Mouse (Mus musculus) spleen, postnatal 4 days (tissue): ENCODE measurements around the gene Plagl2.

ENCODE experiments used
- DNase-seq, 2 experiments: peaks; one replicate each; pipeline ENCODE4 v3.0.0; 2022; ENCODE audit warnings: low spot score in 2 of 2

Plagl2 gene

GRCm38 (mm10) chr2:153239021-153239859 is 2.0 kb downstream of the Plagl2 start:
- DNase-seq: no peak

DNA sequence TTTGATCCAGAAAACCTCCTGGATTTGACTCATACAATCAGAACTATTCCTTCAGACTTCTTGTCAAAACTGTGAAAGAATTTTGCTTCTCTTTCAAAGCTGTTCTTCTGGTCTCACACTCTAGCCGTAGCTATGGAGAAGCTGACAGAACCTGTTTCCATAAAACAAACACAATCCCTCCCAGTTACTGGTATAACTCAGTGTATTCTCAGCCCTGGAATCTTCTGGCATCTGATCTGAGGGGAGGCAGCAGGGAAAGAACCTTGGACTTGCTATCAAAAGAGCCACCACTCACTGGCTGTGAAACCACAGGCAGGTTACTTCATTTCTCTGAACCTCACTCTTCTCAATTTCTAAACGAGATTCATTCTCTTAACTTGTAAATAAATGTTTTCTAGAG is 2.8 kb downstream of the Plagl2 start:
- no peak for DNase-seq

GRCm38 (mm10) chr2:153237891-153238290 is 3.3 kb downstream of the Plagl2 start:
- DNase-seq: no peak

DNA sequence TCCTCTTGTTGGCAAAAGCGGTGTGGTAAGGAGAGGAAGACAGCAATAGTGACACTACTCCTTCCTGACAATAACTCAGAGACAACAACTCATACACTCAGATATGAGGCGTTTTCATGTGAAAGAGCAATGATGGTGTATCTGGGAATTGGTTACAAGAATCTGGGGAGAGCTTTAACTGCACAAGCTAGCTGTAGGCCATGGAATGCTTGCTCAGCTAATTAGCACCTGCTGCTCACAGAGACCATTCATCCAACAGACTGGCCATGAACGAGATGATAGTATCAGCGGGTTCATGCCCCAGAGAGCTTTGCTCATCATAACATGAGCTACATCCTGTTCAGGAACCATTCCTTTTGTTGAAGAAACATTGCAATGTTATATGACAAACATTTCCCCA is 4.0 kb downstream of the Plagl2 start:
- no peak for DNase-seq

- DNase-seq: no peak
Observed at GRCm38 (mm10) chr2:153228523-153228922, 12.7 kb downstream of the Plagl2 start.

DNA sequence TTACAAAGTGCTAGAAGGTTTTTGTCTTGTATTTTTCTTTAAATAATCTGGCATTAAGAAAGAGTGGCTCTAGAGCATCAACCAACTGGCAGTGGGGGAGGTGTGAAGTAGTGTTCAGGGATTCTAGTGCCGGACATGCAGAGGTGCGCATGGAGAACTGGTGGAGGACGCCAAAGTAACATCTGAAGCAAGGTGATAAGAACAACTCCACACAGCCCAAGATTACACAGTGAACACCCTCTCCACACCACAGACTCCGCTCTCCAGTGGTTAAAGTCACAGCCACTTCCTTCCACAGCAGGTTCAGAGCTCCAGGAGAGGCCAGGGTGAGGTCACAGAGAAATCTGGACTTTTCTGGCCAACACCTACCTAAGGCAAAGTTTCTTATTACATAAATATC is 13.3 kb downstream of the Plagl2 start:
- DNase-seq: no peak

DNA sequence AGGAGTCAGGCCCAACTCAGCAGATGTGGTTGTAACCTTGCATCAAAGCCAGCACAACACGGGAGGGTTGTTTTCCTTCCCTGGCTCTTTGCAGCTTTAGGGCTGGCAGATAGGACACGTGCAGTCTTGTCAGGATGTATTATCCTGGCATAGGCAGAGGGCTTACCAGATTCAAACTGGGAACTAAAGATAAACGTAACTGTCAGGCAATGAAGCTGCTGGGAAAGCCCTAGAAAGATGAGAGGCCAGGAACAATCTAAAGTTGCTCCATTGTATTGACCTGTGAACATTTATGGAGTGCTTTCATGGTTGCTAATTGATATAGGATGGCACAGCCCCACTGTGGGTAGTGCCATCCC is 15.7 kb downstream of the Plagl2 start:
- no peak for DNase-seq

DNA sequence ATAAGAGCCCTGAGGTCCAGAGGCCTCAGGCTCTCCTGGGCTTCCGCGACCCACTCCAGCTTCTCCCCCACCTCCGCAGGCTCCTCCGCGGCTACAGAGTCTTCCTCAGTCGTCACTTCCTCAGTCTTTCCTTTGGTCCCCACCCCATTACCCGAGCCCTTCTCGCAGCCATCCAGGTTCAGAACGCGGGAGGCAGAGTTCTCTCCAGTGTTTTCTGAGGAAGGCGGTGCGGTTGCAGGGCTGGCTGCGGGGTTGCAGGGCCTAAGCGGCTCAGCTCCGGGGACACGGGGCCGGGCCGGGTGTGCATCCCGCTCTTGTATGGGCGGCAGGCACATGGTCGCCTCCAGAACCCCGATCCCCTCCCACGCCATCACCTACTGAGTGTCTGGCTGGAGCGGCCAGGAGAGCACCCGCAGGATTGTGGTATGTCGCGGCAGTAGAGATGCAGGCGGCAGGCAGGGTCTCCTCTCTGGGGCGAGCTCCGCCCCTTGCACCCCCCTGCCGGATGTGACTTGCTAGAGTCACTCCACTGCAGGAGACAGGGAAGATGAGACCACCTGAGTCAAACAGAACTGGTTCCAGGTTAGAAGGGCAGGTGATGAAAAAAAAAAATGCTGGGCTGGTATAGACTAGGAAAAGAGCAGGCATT is 16.2 kb downstream of the Plagl2 start, which contains the start of gene Tspyl3:
TSS of gene Tspyl3 (minus strand) at position 496 of the 649 bp plus-strand sequence.
- peak; percentile 39 to 78 for DNase-seq

GRCm38 (mm10) chr2:153222566-153222965 is 18.7 kb downstream of the Plagl2 start:
- DNase-seq: no peak

DNA sequence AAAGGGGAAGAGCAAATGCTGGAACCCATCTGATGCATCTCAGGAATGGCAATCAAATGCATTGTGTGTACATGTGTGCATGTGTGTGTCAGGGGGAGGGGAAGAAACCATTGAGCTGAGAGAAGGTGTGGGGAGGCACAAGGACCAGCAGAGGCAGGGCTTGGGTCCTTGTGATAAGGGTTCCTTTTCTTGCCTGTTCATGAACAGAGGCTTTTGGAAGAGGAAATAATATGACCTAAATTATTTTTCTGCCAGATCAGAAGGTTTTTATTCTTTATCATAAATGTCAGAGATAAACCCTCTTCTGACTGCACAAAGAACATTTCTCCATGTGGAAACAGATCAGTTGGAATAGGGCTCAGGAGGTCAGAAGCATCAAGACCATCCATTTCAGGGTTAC is 19.1 kb downstream of the Plagl2 start:
- no peak for DNase-seq

- no peak for DNase-seq
Observed at GRCm38 (mm10) chr2:153221620-153222019, 19.6 kb downstream of the Plagl2 start.

DNA sequence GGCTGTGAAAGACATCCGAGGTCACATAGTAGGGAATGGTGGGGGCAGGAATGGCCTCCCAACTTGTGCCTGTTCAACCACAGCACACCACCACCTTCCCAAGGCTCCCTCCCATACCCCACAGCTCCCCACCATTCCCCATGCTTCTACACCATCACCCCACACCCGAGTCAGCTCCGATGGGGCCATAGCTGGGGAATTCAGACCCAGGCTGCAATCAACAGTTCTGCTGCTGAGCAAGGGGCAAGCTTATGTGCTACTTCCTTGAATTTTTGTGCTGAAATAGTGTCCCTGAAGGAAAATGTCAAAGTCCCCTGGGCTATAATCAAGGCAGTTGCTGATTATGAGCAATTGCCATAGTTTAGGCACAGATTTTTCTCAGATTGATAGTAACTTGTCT is 22.7 kb downstream of the Plagl2 start:
- no peak for DNase-seq

DNA sequence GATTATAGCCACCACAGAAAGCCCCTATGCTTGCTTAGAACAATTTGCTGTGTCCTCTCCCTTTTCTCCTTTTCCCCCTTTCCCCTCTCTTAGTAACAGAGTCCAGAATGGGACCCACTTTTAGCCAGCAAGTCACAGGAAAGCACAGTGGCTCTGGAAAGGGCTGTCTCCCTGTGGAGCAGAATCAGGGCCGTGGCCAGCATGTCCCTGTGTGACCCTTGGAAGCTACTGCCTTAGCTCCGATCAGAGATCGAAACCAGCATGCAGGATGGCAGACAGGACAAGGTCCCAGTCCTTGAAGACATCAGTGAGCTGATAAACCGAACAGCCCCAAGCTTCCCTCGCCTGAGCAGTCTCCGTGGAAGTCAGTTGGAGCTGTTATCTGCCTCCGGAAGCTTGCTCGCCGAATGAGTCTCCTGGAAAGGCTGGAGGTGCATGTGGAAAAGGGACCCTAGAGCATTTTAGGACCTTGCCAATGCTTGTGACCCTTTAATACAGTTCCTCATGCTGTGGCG is 23.3 kb downstream of the Plagl2 start:
- no peak for DNase-seq

GRCm38 (mm10) chr2:153215421-153215820 is 25.8 kb downstream of the Plagl2 start:
- DNase-seq: no peak

DNA sequence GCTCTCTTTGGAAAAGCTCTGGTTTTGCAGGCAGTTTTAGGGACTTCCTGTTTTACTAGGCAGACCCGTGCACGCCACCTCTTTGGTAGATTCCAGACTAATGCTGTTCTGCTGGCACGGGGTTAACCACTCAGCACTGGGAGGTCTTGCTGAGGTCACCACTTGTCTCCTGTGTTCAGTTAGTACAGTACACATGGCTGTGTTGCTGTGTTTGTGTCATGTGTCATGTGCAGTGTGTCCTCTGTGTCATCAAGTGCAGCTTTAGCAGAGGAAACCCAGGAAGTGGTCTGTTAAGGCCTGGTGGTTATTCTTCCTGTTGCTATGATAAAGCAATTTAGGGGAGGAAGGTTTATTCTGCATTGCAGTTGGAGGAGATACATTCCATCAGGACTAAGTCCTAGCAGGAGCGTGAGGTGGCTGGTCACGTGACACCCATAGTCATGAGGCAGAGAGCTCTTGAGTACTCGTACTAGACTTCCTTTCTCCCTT is 26.4 kb downstream of the Plagl2 start:
- no peak for DNase-seq

DNA sequence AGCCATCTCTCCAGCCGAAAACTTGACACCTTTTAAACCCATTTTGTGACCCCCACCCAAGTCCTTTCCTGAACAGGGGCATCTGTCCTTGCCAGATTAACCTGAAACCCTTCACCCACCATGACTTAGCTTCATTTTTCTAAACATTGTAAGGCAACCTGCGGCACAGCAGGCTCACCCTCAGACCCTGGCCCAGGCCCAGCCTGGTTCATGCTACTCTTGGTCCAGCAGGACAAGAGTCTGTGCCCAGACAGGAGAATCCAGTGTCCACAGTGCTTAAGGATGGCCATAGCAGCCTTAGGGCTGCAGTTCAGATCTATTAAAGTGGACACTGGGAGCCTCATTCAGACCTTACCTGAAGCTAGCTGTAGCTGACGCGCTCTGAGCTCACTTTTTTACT is 27.9 kb downstream of the Plagl2 start:
- DNase-seq: no peak

- no peak for DNase-seq
Observed at GRCm38 (mm10) chr2:153211451-153211850, 29.8 kb downstream of the Plagl2 start.

- no peak for DNase-seq
Observed at GRCm38 (mm10) chr2:153209286-153209685, 31.9 kb downstream of the Plagl2 start.

GRCm38 (mm10) chr2:153208149-153208548 is 33.1 kb downstream of the Plagl2 start:
- no peak for DNase-seq

DNA sequence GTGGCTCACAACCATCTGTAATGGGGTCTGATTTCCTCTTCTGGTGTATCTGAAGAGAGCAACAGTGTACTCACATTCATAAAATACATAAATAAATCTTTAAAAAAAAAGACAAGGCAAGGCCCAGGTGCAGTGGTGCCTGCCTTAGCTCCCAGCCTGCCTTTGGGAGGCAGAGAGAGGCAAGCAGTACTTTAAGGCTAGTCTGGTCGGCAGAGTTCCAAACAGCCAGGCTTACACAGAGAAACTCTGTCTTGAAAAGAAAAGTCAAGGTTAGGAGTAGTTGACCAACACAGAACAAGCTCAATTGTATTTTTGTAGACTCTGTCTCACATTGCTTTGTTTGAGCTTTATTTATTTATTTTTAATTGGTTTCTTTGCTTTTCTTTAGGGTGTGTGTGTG is 38.5 kb downstream of the Plagl2 start:
- no peak for DNase-seq

- DNase-seq: no peak
Observed at GRCm38 (mm10) chr2:153199114-153199513, 42.1 kb downstream of the Plagl2 start.

- DNase-seq: no peak
Observed at GRCm38 (mm10) chr2:153198485-153198884, 42.7 kb downstream of the Plagl2 start.

- peak in 1 of 2 experiments; percentile 52 for DNase-seq
Observed at GRCm38 (mm10) chr2:153194255-153194654, 47.0 kb downstream of the Plagl2 start.
